Mouse (Mus musculus) CH12.LX (cell line): ENCODE results near the gene Pdss2. TPM values are rescaled to one million over a fixed set of nuclear protein-coding genes. Genes with fewer than 3 reads are reported as not detected.

Source experiments
- DNase-seq: peaks from one replicate; pipeline ENCODE4 v3.0.0-alpha.2; 2013; ENCODE audit errors: extremely low read depth
- H3K27ac ChIP-seq: 2 replicates; pipeline ENCODE4 v1.5.1; 2012; ENCODE audit warnings: low read depth, mild to moderate bottlenecking, control low read depth, moderate library complexity; ENCODE audit not compliant: insufficient read depth
- H3K27me3 ChIP-seq: replicated peaks from 2 replicates; pipeline ENCODE3; 2012; ENCODE audit warnings: inconsistent platforms
- H3K36me3 ChIP-seq, 2 experiments: replicated peaks in 1 of 2; 2 replicates each; pipeline versions ENCODE3 to v1.6.1; 2012; ENCODE audit warnings: inconsistent platforms in 1 of 2, low read length in 1 of 2, mild to moderate bottlenecking in 1 of 2, mixed read lengths in 1 of 2, moderate library complexity in 1 of 2; ENCODE audit not compliant: control insufficient read depth in 1 of 2, insufficient read depth in 1 of 2
- H3K4me1 ChIP-seq, 2 experiments: 2 replicates each; pipeline ENCODE4 v1.6.1; 2012; ENCODE audit warnings: inconsistent platforms in 1 of 2, moderate library complexity in 1 of 2; ENCODE audit not compliant: insufficient read depth in 2 of 2, control insufficient read depth in 1 of 2
- H3K4me2 ChIP-seq: 2 replicates; pipeline ENCODE4 v1.6.1; 2012; ENCODE audit warnings: low read depth, mild to moderate bottlenecking, control low read depth; ENCODE audit not compliant: poor library complexity, insufficient read depth, severe bottlenecking
- H3K4me3 ChIP-seq, 3 experiments: fragments of 150-350 bp in 1 of 3; sonication (generic) in 1 of 3; replicated peaks in 1 of 3; 2 replicates each; pipeline versions ENCODE3 to v1.5.1; 2011 to 2012; ENCODE audit warnings: low read depth in 2 of 3, low read length in 2 of 3, mild to moderate bottlenecking in 2 of 3, moderate library complexity in 2 of 3, control low read depth in 1 of 3, improper control_type of control experiment in 1 of 3, inconsistent platforms in 1 of 3, mixed read lengths in 1 of 3; ENCODE audit not compliant: poor library complexity in 1 of 3
- H3K79me2 ChIP-seq: replicated peaks from 2 replicates; pipeline ENCODE4 v1.6.1; 2012; ENCODE audit warnings: mild to moderate bottlenecking, moderate library complexity; ENCODE audit not compliant: control insufficient read depth, poor library complexity, insufficient read depth, severe bottlenecking; ENCODE audit errors: extremely low read depth
- H3K9ac ChIP-seq: 2 replicates; pipeline ENCODE4 v1.6.1; 2012; ENCODE audit warnings: low read depth, mild to moderate bottlenecking, control low read depth, moderate library complexity; ENCODE audit not compliant: insufficient read depth
- H3K9me3 ChIP-seq: replicated peaks from 2 replicates; pipeline ENCODE3; 2012; ENCODE audit warnings: low read length, inconsistent platforms, mixed read lengths
- BHLHE40 ChIP-seq: IDR thresholded peaks from 2 replicates; pipeline ENCODE4 v1.6.1; 2011; ENCODE audit warnings: mild to moderate bottlenecking, low read depth, low read length, improper control_type of control experiment
- CHD1 ChIP-seq: IDR thresholded peaks from 2 replicates; pipeline ENCODE4 v1.6.1; 2012; ENCODE audit warnings: low read depth, low read length, improper control_type of control experiment, inconsistent platforms
- CHD2 ChIP-seq: IDR thresholded peaks from 2 replicates; pipeline ENCODE4 v1.6.1; 2011; ENCODE audit warnings: low read length, improper control_type of control experiment
- CTCF ChIP-seq, 2 experiments: IDR thresholded peaks in 1 of 2; conservative IDR thresholded peaks in 1 of 2; 2 replicates each; pipeline ENCODE4 v1.5.1; 2011 to 2012; ENCODE audit warnings: low read depth in 2 of 2, low read length in 2 of 2, improper control_type of control experiment in 1 of 2, inconsistent platforms in 1 of 2, mild to moderate bottlenecking in 1 of 2, moderate library complexity in 1 of 2
- E2F4 ChIP-seq: IDR thresholded peaks from 2 replicates; pipeline ENCODE4 v1.6.1; 2011; ENCODE audit warnings: low read depth, low read length, improper control_type of control experiment; ENCODE audit not compliant: insufficient replicate concordance
- ELF1 ChIP-seq: IDR thresholded peaks from 2 replicates; pipeline ENCODE4 v1.6.1; 2014; ENCODE audit warnings: low read depth, mild to moderate bottlenecking, inconsistent platforms, low read length, improper control_type of control experiment
- EP300 ChIP-seq: IDR thresholded peaks from 2 replicates; pipeline ENCODE4 v1.6.1; 2011; ENCODE audit warnings: low read length, improper control_type of control experiment
- ETS1 ChIP-seq: conservative IDR thresholded peaks from 2 replicates; pipeline ENCODE4 v1.6.1; 2012; ENCODE audit warnings: low read depth, mild to moderate bottlenecking, inconsistent platforms, low read length, improper control_type of control experiment, moderate library complexity
- GABPA ChIP-seq: IDR thresholded peaks from 2 replicates; pipeline ENCODE4 v1.6.1; 2012; ENCODE audit warnings: low read depth, low read length, improper control_type of control experiment, inconsistent platforms; ENCODE audit not compliant: insufficient replicate concordance
- HCFC1 ChIP-seq: IDR thresholded peaks from 2 replicates; pipeline ENCODE4 v1.6.1; 2012; ENCODE audit warnings: low read depth, mild to moderate bottlenecking, inconsistent platforms, low read length, improper control_type of control experiment
- IRF4 ChIP-seq: IDR thresholded peaks from 2 replicates; pipeline ENCODE4 v1.6.1; 2014; ENCODE audit warnings: low read depth, mild to moderate bottlenecking, inconsistent platforms, low read length, improper control_type of control experiment
- JUN ChIP-seq: IDR thresholded peaks from 2 replicates; pipeline ENCODE4 v1.6.1; 2011; ENCODE audit warnings: low read depth, mild to moderate bottlenecking, low read length, improper control_type of control experiment, moderate library complexity; ENCODE audit not compliant: insufficient read depth
- JUND ChIP-seq: conservative IDR thresholded peaks from 2 replicates; pipeline ENCODE4 v1.6.1; 2011; ENCODE audit warnings: low read depth, low read length, improper control_type of control experiment
- KAT2A ChIP-seq: IDR thresholded peaks from 2 replicates; pipeline ENCODE4 v1.6.1; 2012; ENCODE audit warnings: low read length, improper control_type of control experiment, inconsistent platforms; ENCODE audit not compliant: insufficient replicate concordance
- MAFK ChIP-seq: IDR thresholded peaks from 2 replicates; pipeline ENCODE4 v1.6.1; 2011; ENCODE audit warnings: low read length, improper control_type of control experiment; ENCODE audit not compliant: insufficient replicate concordance
- MAX ChIP-seq: IDR thresholded peaks from 2 replicates; pipeline ENCODE4 v1.6.1; 2011; ENCODE audit warnings: low read length, improper control_type of control experiment
- MAZ ChIP-seq: IDR thresholded peaks from 2 replicates; pipeline ENCODE4 v1.6.1; 2012; ENCODE audit warnings: low read depth, mild to moderate bottlenecking, inconsistent platforms, low read length, improper control_type of control experiment, moderate library complexity
- MEF2A ChIP-seq: IDR thresholded peaks from 2 replicates; pipeline ENCODE4 v1.6.1; 2014; ENCODE audit warnings: low read depth, mild to moderate bottlenecking, inconsistent platforms, low read length, improper control_type of control experiment, borderline replicate concordance
- MXI1 ChIP-seq: IDR thresholded peaks from 2 replicates; pipeline ENCODE4 v1.6.1; 2011; ENCODE audit warnings: mild to moderate bottlenecking, low read depth, low read length, improper control_type of control experiment
- MYC ChIP-seq: IDR thresholded peaks from 2 replicates; pipeline ENCODE4 v1.6.1; 2011; ENCODE audit warnings: low read depth, mild to moderate bottlenecking, improper control_type of control experiment, low read length
- NELFE ChIP-seq: IDR thresholded peaks from 2 replicates; pipeline ENCODE4 v1.6.1; 2011; ENCODE audit warnings: low read depth, low read length, improper control_type of control experiment
- NRF1 ChIP-seq: IDR thresholded peaks from 2 replicates; pipeline ENCODE4 v1.6.1; 2014; ENCODE audit warnings: low read depth, mild to moderate bottlenecking, inconsistent platforms, low read length, improper control_type of control experiment, moderate library complexity
- PAX5 ChIP-seq: IDR thresholded peaks from 2 replicates; pipeline ENCODE4 v1.6.1; 2012; ENCODE audit warnings: low read length, inconsistent platforms, mixed read lengths
- POLR2A ChIP-seq: IDR thresholded peaks from 2 replicates; pipeline ENCODE4 v1.6.1; 2011; ENCODE audit warnings: low read depth, mild to moderate bottlenecking, improper control_type of control experiment, low read length
- POLR2AphosphoS2 ChIP-seq: IDR thresholded peaks from 2 replicates; pipeline ENCODE4 v1.6.1; 2011; ENCODE audit warnings: low read depth, low read length, improper control_type of control experiment
- RAD21 ChIP-seq: IDR thresholded peaks from 2 replicates; pipeline ENCODE4 v1.6.1; 2011; ENCODE audit warnings: low read depth, mild to moderate bottlenecking, low read length, improper control_type of control experiment, moderate library complexity
- RCOR1 ChIP-seq: conservative IDR thresholded peaks from 2 replicates; pipeline ENCODE4 v1.6.1; 2012; ENCODE audit warnings: low read depth, mild to moderate bottlenecking, inconsistent platforms, low read length, improper control_type of control experiment
- SIN3A ChIP-seq: IDR thresholded peaks from 2 replicates; pipeline ENCODE4 v1.6.1; 2012; ENCODE audit warnings: low read length, improper control_type of control experiment, inconsistent platforms
- SMC3 ChIP-seq: IDR thresholded peaks from 2 replicates; pipeline ENCODE4 v1.6.1; 2011; ENCODE audit warnings: low read depth, low read length, improper control_type of control experiment
- TCF12 ChIP-seq: IDR thresholded peaks from 2 replicates; pipeline ENCODE4 v1.6.1; 2014; ENCODE audit warnings: low read depth, mild to moderate bottlenecking, inconsistent platforms, low read length, improper control_type of control experiment
- USF1 ChIP-seq: IDR thresholded peaks from 2 replicates; pipeline ENCODE4 v1.6.1; 2014; ENCODE audit warnings: low read depth, mild to moderate bottlenecking, inconsistent platforms, low read length, improper control_type of control experiment
- USF2 ChIP-seq: conservative IDR thresholded peaks from 2 replicates; pipeline ENCODE4 v1.6.1; 2011; ENCODE audit warnings: low read depth, low read length, improper control_type of control experiment
- ZC3H11A ChIP-seq: IDR thresholded peaks from 2 replicates; pipeline ENCODE4 v1.6.1; 2012; ENCODE audit warnings: low read depth, mild to moderate bottlenecking, inconsistent platforms, low read length, improper control_type of control experiment
- ZKSCAN1 ChIP-seq: IDR thresholded peaks from 2 replicates; pipeline ENCODE4 v1.6.1; 2012; ENCODE audit warnings: low read depth, inconsistent platforms, low read length, improper control_type of control experiment, borderline replicate concordance
- ZMIZ1 ChIP-seq: IDR thresholded peaks from 2 replicates; pipeline ENCODE4 v1.6.1; 2012; ENCODE audit warnings: low read depth, mild to moderate bottlenecking, inconsistent platforms, low read length, improper control_type of control experiment
- ZNF384 ChIP-seq: IDR thresholded peaks from 2 replicates; pipeline ENCODE4 v1.6.1; 2012; ENCODE audit warnings: low read depth, low read length, improper control_type of control experiment, inconsistent platforms
- dilution Hi-C: fragments of 300-500 bp; cut with MboI; formaldehyde crosslinking; loops from 2 replicates; pipeline ENCODE4 v1.14.3; 2020; ENCODE audit warnings: low sequenced_read_pairs; ENCODE audit not compliant: extremely low pct_unique_long_range_greater_than_20kb, extremely low pct_ligation_motif_present
- in situ Hi-C: fragments of 300-500 bp; cut with MboI; formaldehyde crosslinking; loops from 3 replicates; pipeline ENCODE4 v1.14.3; 2019; ENCODE audit warnings: low sequenced_read_pairs, low pct_ligation_motif_present, low pct_unique_long_range_greater_than_20kb, mixed read lengths
- polyA plus RNA-seq: library from polyadenylated mRNA; unstranded; fragments of >175 nt; gene quantifications from 2 replicates; pipeline ENCODE4 v1.2.1, GENCODE M21; 2012; ENCODE audit warnings: low read depth; ENCODE audit not compliant: insufficient read length
- total RNA-seq, 2 experiments: library from RNA; depleted of rRNA; stranded (reverse); fragments of 300-350 nt in 1 of 2; fragments of >200 nt in 1 of 2; gene quantifications; 2 replicates each; pipeline ENCODE4 v1.2.3; 2012 to 2014

The Pdss2 gene
- total and polyA plus RNA-seq, 3 experiments = 11.1 to 17.9 (median 14.3) TPM

- peaks cover 12 to 47% of the 10 kb centered on the region in 2 experiments; a peak in 3 of 4 replicates for H3K4me1 ChIP-seq
- no peaks in the 10 kb centered on the region for H3K9me3 ChIP-seq
- TF ChIP-seq MXI1 = no peak
- TF ChIP-seq MAZ = no peak
- no peak for TF ChIP-seq KAT2A
- TF ChIP-seq ETS1 = peak; percentile 34; the same call in 1 of the 2 replicates
- no peak for TF ChIP-seq CHD1
- TF ChIP-seq BHLHE40 = peak; percentile 60; the same call in 1 of the 2 replicates
- TF ChIP-seq MAFK = no peak
- no peak for TF ChIP-seq MAX
- peak; percentile 94 for TF ChIP-seq IRF4
- TF ChIP-seq SMC3 = no peak
- TF ChIP-seq CHD2 = peak; percentile 51; the same call in 1 of the 2 replicates
- TF ChIP-seq USF1 = no peak
- TF ChIP-seq CTCF (conservative IDR thresholded peaks at IDR 0.05 in 1 of 2, IDR thresholded peaks at IDR 0.05 in 1 of 2; ENCODE audit: low read depth in 2 of 2, low read length in 2 of 2) = no peak
- TF ChIP-seq TCF12 = peak; percentile 54
- TF ChIP-seq POLR2A = no peak
- peak; percentile 58 for TF ChIP-seq JUN
- no peak for TF ChIP-seq E2F4
- no peak for TF ChIP-seq PAX5
- TF ChIP-seq RCOR1 = 0 out of 2 replicates have a peak, but pooled peaks have one; percentile 22
- no peak for TF ChIP-seq ZMIZ1
- TF ChIP-seq ZNF384 = peak; percentile 65; the same call in 1 of the 2 replicates
- no peak for TF ChIP-seq MEF2A
- no peak for TF ChIP-seq ZC3H11A
- TF ChIP-seq NRF1 = no peak
- peak; percentile 88 for TF ChIP-seq EP300
- peak; percentile 60; the same call in 1 of the 2 replicates for TF ChIP-seq JUND
- TF ChIP-seq SIN3A = no peak
- TF ChIP-seq ZKSCAN1 = no peak
- TF ChIP-seq RAD21 = no peak
- no peak for TF ChIP-seq MYC
- no peak for TF ChIP-seq GABPA
- no peak for TF ChIP-seq ELF1
- TF ChIP-seq HCFC1 = no peak
- TF ChIP-seq POLR2AphosphoS2 = no peak
- no peak for TF ChIP-seq NELFE
- no peak for TF ChIP-seq USF2
- H3K27me3 ChIP-seq = no peaks in the 10 kb centered on the region
- H3K4me3 ChIP-seq = no peak overlapping the region
- peaks cover 4 to 23% of the 10 kb centered on the region in 2 experiments for H3K36me3 ChIP-seq
- H3K79me2 ChIP-seq = no peaks in the 10 kb centered on the region
- peak; percentile 53 for DNase-seq
- no peak overlapping the region for H3K4me2 ChIP-seq
- no peak overlapping the region for H3K27ac ChIP-seq
- in situ Hi-C loops (no loop called here), dilution Hi-C loops (no loop called here)
- H3K9ac ChIP-seq = no peak overlapping the region
These were observed 155.5 kb downstream of the Pdss2 start for GRCm38 (mm10) chr10:43376749-43377148.
